Mouse (Mus musculus) CD4-positive, CD25-positive, alpha-beta regulatory T cell, adult 2 months (primary cell): ENCODE measurements around the gene Dop1a.

Source experiments
- DNase-seq: peaks from one replicate; pipeline ENCODE4 v3.0.0-alpha.2; 2012; ENCODE audit warnings: low read depth, low spot score

The Dop1a gene

GRCm38 (mm10) chr9:86466990-86467870, at the start of gene Dop1a:
Dop1a (plus strand) TSS chr9:86467154.
- DNase-seq, result peak; percentile 98

- DNase-seq, result no peak
These were observed 49.0 kb upstream of the Dop1a start for GRCm38 (mm10) chr9:86417971-86418370.

GRCm38 (mm10) chr9:86419366-86419765, 47.6 kb upstream of the Dop1a start:
- DNase-seq, result no peak

- DNase-seq, result no peak
These were observed 43.6 kb upstream of the Dop1a start for GRCm38 (mm10) chr9:86423331-86423730.

- DNase-seq, result no peak
These were observed 31.4 kb upstream of the Dop1a start for GRCm38 (mm10) chr9:86435510-86435909.

GRCm38 (mm10) chr9:86436608-86437007, 30.3 kb upstream of the Dop1a start:
- DNase-seq, result no peak

GRCm38 (mm10) chr9:86438337-86439009, 28.5 kb upstream of the Dop1a start:
- no peak for DNase-seq

- DNase-seq, result no peak
These were observed 24.7 kb upstream of the Dop1a start for GRCm38 (mm10) chr9:86442248-86442647.

- no peak for DNase-seq
These were observed 20.1 kb upstream of the Dop1a start for GRCm38 (mm10) chr9:86446847-86447246.

- DNase-seq, result no peak
These were observed 19.5 kb upstream of the Dop1a start for GRCm38 (mm10) chr9:86447431-86447830.

- peak; percentile 82 for DNase-seq
These were observed 17.4 kb upstream of the Dop1a start for GRCm38 (mm10) chr9:86449581-86449980.

GRCm38 (mm10) chr9:86451094-86451493, 15.9 kb upstream of the Dop1a start:
- DNase-seq, result no peak

- peak; percentile 79 for DNase-seq
These were observed 15.3 kb upstream of the Dop1a start for GRCm38 (mm10) chr9:86451617-86452016.

GRCm38 (mm10) chr9:86453626-86454025, 13.3 kb upstream of the Dop1a start:
- no peak for DNase-seq

- peak; percentile 91 for DNase-seq
These were observed 2.5 kb upstream of the Dop1a start, which contains the start of gene Ube2cbp for GRCm38 (mm10) chr9:86464151-86465105. Ube2cbp (minus strand) TSS chr9:86464950.

GRCm38 (mm10) chr9:86475956-86476355, 9.0 kb downstream of the Dop1a start:
- DNase-seq, result no peak

GRCm38 (mm10) chr9:86476763-86477162, 9.8 kb downstream of the Dop1a start:
- no peak for DNase-seq

GRCm38 (mm10) chr9:86478414-86479093, 11.6 kb downstream of the Dop1a start:
- no peak for DNase-seq

GRCm38 (mm10) chr9:86482236-86482635, 15.3 kb downstream of the Dop1a start:
- no peak for DNase-seq

- DNase-seq, result no peak
These were observed 24.8 kb downstream of the Dop1a start for GRCm38 (mm10) chr9:86491740-86492139.

GRCm38 (mm10) chr9:86496261-86496660, 29.3 kb downstream of the Dop1a start:
- no peak for DNase-seq
